Mouse (Mus musculus): ENCODE measurements at regions not wholly inside any gene's neighbourhood (a gene's known extent, or its start where the extent isn't known, plus 50 kb on each side); places are given as distances from the start of the nearest gene placed in this dataset.

- TF ChIP-seq CTCF (IDR thresholded peaks at IDR 0.05; ENCODE audit: borderline replicate concordance, extremely low read depth, insufficient read depth, insufficient read length) (no peak), POLR2A (IDR thresholded peaks at IDR 0.05; ENCODE audit: borderline replicate concordance, extremely low read depth, insufficient read depth, insufficient read length, poor library complexity, severe bottlenecking) (no peak)
These were observed 206.0 kb upstream of the Spred2 start for GRCm38 (mm10) chr11:19718165-19718564.

Data from brain, embryonic 14.5 days (tissue).